Mouse (Mus musculus) frontal cortex, postnatal 25 days (tissue): ENCODE measurements around the gene Gart.

Experiments used
- DNase-seq, 2 experiments: peaks; one replicate each; pipeline ENCODE4 v3.0.0; 2022; ENCODE audit warnings: low spot score in 2 of 2

Gene Gart

DNA sequence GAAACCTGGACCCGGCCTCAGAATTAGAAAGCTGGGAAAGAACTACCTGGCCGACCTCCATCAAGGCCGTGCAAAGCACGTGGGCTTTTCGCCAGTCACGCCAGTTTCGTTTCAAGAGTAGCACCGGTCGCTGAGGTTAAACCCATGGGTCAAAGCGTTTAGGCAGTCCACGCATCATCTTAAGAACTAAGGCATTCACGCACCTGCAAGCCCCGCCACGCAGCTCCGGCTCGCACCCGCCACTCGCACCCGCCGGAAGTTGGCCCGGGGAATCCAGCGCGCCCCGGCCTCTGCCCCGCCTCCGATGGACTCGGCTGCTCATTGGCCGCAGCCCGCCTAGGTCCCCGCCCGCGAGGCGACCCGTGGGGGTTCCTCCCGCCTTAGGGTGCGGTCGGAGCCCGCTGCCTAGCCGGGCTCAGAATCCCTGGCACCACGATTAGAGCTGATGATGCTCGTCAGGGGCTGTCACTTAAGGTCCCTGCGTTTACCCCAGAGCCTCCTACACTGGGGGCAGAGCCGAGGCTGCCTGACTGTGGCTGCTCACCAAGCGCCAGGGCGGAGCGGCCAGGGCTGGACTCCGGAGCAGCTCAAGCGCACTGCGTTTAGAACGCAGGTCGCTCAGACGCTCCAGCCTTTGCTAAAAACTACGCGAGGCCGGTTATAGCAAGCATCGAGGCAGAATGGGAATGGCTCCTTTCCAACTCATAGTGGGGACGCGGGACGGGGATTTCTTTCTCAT is at the start of gene Gart:
Gene Gart, minus strand, starts transcription at position 272 of the 739 bp plus-strand sequence.
- DNase-seq, result peak; percentile 80 to 89

DNA sequence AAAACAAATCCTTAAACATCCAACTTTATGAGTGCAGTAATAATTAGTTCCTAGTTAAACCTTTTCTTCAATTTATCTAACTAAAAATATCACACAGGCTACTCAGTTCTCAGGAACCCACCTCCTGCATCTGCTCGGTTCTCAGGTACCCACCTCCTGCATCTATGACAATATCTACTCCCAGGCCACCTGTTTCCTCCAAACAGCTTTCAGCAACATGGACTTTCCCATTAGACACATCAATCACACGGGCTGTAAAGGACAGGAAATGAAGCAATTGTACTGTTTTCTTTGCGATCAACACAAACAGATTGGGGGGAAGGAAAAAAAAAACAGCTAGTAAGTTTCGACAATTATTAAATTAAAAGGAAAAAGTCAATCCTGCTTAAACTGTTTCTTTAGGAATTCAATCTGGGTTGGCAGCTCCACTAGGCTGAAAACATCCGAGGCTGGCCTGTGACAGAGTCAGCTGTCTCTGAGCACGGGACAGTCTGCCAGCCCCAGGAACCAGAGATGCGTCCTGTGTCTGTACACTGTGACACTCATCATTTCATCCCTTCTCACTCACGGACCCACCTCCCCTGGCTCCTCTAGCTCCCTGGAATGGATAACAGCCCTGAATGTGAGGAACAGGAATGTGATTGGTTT is 48.5 kb upstream of the Gart start:
- DNase-seq, result no peak

DNA sequence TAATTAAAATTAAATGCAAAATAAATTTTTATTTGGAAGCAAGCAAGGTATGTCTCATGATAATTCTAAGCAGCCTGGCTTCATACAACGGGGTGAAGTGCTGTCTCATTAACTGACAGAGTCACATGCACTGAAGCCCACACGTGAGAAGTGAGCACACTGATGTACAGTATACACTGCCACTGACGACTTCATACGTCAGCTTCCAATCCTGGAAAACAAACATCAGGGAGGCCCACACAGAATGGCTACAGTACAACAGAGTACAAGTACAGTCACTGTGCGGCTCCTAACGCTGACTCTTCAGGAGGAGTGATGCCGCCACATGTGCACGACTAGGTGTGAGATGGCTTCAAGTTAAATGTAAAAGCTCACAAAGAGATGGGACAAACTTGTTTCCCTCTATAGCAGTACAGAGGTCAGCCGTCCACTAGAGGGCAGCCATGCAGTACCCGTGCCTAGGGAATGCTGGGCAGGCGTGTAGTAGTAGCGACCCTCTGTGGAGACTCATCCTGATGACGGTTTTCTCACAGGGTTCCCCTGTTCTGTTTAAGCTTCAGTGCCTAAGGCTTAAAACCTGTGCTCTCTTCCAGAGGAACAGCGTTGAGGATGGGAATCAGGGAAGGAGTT is 47.8 kb upstream of the Gart start:
- peak; percentile 43 to 47 for DNase-seq

DNA sequence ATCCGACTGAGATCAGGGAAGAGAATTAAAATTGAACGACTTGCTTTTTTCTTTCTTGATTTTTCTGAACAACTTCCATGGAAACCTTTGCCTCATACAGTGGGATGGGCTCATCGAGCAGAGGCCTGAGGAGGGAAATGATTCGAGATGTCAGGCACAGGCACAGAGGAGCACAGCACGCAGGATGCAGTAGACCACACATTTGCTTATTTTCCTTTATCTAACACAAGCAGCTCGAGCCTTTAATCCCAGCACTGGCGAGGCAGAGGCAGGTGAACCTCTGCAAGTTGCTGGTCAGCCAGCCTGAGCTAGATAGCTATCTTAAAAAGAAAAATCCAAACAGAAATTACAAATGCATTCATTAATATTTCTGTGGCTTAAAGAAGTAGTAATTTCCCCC is 43.0 kb upstream of the Gart start:
- no peak for DNase-seq

DNA sequence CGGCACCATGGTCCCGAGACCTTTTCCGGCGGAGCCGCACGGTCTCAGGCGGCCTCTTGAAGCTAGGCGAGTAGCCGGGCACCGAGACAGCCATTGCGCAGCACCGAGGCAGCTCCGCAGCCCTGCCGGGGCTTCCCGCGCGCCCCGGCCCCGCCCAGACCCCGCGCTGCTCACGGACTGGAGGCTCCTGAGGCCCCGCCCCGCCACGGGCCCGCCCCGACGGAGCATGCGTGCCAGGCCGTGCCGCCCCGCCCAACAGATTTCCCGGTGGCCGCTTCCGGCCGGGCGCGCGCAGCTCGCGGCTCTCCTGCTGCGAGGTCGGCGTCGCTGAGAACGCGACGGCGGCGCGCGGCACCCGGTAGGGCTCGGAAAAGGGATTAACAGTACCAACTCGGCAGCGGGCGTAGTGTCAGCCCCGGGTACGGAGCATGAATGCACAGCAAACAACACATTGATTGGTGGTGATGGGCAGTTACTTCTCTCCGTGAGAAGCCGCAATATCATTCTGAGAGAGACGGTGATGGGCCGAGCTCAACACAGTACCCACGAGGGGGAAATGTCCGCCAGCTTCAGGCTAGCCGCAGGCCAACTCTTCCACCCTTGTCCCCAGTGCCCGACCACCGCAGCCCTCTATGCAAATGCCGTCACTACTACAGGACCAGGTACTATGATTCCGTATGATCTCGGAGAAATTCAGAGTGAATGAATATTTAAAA is 42.0 kb upstream of the Gart start, which contains the start of gene Donson:
Gene Donson, minus strand, starts transcription at position 152 of the 716 bp plus-strand sequence.
- peak; percentile 75 to 88 for DNase-seq

DNA sequence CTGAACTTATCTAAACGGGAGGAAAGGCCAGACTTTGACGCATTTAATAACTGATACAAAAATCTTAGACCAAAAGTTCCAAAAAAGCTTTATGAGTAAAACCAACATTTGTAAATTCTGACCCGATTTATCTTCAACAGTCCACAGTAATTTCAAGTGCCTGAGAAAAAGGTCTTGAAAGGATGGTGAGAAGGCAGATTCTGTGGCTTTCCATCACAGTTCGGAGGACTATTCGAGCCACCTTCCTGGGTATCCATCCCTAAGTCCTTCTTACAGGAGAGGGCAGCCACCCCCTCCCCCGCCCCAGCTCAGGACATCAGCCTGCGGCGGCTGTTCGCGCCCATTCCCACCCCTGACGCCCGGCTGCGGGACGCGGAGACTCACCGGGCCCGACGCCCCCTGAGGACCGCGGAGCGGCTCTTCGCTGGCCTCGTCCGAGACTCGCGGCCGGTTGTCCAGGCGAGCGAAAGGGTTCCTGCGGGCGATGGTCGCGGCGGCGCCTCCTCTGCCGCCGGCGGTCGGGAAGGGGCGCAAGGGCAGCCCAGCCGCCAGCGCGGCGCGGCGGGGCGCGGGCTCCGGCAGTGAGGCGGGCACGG is 41.4 kb upstream of the Gart start:
- DNase-seq, result no peak

DNA sequence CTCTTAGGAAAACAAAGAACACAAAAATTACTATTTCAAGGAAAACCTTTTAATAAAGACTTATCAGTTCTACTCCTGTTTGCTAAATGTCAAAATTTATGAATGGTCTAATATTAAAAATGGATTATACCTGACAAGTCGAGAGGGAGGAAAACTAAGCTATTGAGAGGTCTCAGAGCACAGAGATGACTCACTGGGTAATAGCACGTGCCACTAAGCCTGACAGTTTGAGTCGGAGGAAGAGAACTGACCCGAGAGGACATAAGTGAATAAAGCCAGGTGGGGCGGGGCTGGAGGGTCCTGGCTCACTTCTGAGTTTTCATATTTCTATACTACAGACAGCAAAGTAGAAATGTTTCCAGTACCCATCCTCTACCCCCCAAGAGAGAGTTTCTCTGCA is 39.6 kb upstream of the Gart start:
- no peak for DNase-seq

DNA sequence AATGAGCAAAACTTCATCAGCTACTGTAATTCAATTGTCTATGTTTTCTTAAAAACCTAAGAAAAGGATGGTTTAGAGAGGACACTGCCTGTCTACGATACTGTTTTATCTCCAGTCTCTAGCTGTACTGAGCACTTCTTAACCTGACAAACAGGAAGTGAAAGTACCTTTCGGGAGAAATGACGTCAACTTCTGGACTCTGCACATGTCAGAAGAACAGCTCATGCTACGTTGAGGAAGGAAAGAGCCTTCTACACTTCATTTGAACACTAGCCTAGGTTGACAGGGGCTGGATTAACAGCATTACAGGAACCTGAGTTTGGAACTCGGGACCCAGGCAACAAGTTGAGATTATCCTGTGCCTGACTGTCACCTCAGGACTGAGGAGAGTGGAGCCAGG is 38.8 kb upstream of the Gart start:
- no peak for DNase-seq

DNA sequence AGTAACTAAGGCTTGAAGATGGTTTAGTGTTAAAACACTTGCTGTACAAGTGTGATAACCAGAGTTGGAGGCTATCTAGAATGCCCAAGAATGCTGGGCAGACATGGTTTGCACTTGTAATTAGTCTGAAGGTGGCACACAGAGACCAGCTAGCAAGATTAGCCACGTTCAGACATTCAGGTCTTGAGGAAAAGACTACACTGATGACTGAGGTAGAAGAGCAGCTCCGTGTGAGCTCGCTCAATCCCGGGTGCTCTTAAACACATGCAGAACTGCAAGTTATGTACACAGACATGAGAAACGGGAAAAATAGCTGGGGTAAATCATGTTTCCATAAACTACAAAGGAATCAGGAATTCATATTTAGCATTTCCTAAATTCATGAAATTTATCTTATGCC is 33.9 kb upstream of the Gart start:
- DNase-seq, result no peak

DNA sequence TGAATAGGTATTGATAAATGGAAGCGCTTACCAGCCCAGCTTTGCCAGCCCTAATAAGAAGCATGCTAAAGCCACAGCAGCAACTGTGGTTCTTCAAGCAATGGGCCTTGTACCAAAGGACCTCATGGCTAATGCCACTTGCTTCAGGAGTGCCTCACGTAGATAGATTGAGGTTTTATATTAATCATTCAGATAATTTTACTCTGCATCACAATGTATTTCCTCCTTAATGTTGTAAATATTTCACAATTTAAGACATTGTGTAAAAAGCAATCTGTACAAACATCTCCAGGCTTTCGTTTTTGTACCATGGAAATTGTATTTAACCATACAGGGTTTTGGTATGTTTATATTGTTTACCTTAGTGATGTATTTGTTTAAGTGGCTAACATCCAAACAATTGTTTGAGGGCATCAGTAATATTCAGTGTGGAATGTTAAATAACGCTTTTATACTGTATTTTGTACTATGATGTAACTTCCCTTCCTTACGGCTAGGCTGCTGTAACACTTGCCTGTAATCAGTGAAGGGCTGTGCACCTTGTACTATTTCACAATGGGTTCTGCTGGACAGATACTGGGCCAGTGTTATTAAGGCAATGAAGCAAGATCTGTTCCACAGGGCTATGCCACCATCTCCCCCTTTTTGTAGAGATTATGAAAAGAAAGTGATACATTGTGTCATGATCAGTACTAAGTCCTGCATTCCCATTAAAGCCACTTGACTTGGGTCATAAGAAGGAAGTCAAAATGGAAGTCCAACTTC is 31.6 kb upstream of the Gart start:
- DNase-seq, result no peak

DNA sequence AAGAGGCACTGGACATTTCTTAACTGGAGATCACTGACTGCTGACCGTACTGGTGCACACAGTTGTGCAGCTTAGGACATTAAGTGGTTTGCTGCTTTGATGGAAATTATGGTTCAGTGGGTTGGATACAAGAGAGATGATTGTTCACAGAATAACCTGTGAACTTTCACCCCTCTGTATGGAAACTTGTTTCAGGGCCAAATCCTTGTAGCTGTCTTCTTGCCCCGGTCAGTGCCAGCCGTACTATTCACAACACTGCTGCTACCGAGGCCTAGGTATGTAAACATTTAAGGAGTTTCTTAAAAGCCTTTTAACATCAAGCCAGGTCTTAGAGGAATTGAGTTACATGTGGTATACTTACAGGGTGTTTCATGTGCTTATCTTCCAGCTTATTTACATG is 27.7 kb upstream of the Gart start:
- DNase-seq, result no peak

DNA sequence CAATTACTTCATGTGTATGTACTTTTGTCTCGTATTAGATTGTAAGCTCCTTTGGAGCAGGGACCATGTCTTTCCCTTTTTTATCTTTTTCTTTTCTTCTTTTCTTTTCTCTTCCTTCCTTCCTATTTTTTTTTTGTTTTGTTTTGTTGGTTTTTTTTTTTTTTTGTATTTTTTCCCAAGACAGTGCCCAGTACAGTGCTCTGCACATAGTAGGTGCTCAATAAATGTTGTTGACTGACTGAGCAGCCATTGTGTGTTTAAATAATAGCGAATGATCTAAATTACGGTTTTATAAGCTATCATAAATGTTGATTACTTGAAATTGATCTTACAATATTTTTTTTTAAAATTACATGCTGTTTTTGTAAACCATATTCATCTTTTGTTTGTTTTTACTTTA is 17.0 kb upstream of the Gart start:
- DNase-seq, result no peak

DNA sequence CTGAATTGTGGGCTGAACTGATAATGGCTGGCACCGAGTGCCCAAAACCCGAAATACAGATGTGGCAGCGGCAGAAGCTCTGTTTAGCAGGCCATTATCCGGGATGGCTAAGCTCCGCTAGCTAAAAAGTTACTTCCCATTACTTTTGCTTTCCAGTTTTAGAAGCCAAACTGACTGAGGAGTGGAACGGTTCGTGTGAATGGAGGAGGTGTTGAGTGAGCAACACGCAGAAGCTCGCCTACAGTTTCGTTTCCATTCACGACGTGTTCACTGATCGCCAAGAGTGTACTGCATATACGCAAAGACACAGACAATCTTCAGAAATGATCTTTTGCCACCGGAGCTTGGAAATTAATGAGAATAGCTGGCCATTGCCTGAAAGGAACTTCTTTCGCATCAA is 15.6 kb upstream of the Gart start:
- DNase-seq, result no peak

DNA sequence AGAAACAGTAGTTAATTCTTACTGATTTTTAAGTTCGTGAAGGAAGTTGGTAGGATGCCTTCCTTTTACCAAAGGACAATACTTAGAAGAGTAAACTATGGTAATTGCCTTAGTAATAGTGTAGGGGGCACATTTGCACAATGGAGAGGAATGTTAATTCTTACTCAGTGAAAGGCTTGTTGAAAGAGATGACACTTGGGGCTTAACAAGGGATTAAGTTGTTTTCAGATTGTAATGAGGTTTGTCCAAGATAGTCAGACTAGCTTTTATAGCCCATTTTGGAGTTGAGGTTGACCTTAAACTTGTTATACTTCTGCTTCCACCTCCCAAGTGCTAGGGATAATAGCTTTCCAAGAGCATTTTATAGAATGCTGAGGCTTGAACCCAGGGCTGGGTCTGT is 14.6 kb upstream of the Gart start:
- no peak for DNase-seq

DNA sequence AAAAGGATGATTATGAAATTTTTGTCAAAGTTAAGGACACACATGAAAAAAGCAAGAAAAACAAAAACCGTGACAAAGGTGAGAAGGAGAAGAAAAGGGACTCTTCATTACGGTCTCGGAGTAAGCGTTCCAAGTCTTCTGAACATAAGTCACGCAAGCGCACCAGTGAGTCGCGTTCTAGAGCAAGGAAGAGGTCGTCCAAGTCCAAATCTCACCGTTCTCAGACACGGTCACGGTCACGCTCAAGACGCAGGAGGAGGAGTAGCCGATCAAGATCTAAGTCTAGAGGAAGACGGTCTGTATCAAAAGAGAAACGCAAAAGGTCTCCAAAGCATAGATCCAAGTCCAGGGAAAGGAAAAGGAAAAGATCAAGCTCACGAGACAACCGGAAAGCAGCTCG is 13.0 kb upstream of the Gart start:
- no peak for DNase-seq

DNA sequence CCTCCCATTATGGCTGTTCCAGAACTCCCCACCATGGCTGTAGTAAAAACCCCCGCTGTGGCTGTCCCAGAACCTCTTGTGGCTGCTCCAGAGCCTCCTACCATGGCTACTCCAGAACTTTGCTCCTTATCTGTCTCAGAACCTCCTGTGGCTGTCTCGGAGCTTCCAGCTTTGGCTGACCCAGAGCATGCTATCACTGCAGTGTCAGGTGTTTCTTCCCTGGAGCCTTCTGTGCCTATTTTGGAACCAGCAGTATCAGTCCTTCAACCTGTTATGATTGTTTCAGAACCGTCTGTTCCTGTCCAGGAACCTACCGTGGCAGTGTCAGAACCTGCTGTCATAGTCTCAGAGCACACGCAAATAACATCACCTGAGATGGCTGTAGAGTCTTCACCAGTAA is 11.7 kb upstream of the Gart start:
- no peak for DNase-seq

DNA sequence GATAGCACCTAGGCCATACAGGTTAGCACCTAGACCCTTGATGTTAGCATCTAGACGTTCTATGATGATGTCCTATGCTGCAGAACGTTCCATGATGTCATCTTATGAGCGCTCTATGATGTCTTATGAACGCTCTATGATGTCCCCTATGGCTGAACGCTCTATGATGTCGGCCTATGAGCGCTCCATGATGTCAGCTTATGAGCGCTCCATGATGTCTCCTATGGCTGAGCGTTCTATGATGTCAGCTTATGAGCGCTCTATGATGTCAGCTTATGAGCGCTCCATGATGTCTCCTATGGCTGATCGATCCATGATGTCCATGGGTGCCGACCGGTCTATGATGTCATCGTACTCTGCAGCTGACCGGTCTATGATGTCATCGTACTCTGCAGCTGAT is 10.5 kb upstream of the Gart start:
- DNase-seq, result no peak

DNA sequence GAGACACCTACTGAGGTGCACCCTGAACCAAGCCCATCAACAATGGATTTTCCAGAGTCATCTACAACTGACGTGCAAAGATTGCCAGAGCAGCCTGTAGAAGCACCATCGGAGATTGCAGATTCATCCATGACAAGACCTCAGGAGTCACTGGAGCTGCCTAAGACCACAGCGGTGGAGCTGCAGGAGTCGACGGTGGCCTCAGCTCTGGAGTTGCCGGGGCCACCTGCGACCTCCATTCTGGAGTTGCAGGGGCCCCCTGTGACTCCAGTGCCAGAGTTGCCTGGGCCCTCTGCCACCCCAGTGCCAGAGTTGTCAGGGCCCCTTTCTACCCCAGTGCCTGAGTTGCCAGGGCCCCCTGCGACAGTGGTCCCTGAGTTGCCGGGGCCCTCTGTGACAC is 8.5 kb upstream of the Gart start:
- DNase-seq, result no peak

DNA sequence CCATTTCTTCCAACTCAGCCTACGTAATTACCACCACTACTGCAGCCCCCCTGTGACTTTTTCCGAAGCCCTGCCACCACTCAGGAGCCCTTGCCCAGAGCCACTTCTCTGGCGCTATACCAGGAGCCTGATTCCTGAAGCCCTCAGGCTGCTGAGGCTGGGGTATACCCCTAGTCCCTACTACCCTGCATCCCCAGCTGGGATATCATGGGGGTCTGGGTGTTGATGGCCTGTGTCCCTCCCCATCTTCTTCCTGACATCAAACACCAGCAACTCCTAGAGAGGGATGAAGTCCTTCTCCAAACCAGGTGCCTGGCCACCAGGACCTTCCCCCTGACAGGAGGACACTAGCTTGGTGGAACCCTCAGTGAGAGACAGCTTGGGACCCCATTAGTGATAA is 5.4 kb upstream of the Gart start:
- DNase-seq, result no peak

DNA sequence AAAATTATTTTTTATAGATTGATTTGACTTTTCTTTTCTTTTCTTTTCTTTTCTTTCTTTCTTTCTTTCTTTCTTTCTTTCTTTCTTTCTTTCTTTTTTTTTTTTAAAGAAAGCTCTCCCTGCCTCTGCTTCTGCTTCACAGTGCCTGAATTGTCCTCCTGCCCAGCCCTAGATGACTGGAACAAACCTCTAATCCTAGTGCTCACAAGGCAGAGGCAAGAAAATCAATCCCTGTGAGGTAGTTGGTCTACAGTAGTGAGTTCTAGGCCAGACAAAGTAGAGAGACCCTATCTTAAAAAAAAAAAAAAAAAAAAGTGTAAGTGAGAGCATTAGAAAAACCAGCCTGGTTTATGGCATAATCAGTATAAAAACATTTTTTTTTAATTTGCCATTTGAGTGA is 3.0 kb upstream of the Gart start:
- no peak for DNase-seq

DNA sequence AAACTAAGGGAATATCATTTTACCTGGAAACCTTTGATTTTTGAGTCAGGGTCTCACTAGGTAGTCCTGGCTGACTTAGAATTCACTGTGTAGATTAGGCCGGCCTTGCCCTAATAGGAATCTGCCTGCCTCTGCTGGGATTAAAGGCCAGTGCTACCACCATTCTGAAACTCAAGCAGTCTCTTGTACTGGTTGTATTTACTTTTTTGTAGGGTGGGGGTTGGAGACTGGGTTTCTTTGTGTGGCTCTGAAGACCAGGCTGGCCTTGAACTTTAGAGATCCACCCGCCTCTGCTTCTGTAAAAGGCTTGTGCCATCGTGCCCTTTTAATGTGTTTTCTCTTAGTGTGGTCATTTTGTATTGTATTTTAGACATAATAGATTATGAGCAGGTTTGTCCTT is 2.5 kb upstream of the Gart start:
- no peak for DNase-seq

DNA sequence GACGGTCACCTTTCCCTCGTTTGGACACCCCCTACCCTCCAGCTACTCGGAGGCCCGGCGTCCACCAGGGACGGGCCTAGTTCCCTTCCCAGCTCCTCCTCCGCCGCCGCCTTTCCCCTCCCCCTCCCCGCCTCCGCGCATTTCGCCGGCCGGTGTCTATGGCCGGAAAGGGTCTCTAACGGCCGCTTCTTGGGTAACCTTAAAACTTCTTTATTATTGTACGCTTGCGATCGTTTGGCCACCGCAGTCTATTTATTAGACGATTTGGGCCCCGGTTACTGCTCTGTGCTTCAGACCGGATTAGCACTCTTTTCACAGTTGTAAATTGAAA is 1.4 kb upstream of the Gart start:
- DNase-seq, result peak; percentile 46 to 54
